Mouse (Mus musculus) adrenal gland, postnatal 25 days (tissue): ENCODE data around the gene Zfp410. TPM values are rescaled to one million over a fixed set of nuclear protein-coding genes. Genes with fewer than 3 reads are reported as not detected.
"Not testable (repeated sequence)": the region's sequence is repeated elsewhere in the genome, so short reads cannot be mapped to it uniquely, and the experiment has no call there.

Experiments
- DNase-seq: peaks from one replicate; pipeline ENCODE4 v3.0.0; 2021; ENCODE audit warnings: mixed read lengths
- long read RNA-seq: library from polyadenylated mRNA; stranded (forward); transcript quantifications from one replicate; pipeline ENCODE4 v2.0.0, GENCODE M21; 2021
- total RNA-seq: library from RNA; stranded (reverse); gene quantifications from 2 replicates; pipeline ENCODE4 v1.2.3, GENCODE M21; 2021

Gene Zfp410
- 41.4 and 42.0 TPM in 2 replicates for total RNA-seq
- long read RNA-seq, transcript Zfp410-201 (12 exons, 2,597 nt) = major isoform, 37 of 57 reads
- long read RNA-seq, partial matches to known transcripts = 1 of 57 reads
- long read RNA-seq, other reads (novel, unspliced or antisense) = 19 of 57 reads

DNA sequence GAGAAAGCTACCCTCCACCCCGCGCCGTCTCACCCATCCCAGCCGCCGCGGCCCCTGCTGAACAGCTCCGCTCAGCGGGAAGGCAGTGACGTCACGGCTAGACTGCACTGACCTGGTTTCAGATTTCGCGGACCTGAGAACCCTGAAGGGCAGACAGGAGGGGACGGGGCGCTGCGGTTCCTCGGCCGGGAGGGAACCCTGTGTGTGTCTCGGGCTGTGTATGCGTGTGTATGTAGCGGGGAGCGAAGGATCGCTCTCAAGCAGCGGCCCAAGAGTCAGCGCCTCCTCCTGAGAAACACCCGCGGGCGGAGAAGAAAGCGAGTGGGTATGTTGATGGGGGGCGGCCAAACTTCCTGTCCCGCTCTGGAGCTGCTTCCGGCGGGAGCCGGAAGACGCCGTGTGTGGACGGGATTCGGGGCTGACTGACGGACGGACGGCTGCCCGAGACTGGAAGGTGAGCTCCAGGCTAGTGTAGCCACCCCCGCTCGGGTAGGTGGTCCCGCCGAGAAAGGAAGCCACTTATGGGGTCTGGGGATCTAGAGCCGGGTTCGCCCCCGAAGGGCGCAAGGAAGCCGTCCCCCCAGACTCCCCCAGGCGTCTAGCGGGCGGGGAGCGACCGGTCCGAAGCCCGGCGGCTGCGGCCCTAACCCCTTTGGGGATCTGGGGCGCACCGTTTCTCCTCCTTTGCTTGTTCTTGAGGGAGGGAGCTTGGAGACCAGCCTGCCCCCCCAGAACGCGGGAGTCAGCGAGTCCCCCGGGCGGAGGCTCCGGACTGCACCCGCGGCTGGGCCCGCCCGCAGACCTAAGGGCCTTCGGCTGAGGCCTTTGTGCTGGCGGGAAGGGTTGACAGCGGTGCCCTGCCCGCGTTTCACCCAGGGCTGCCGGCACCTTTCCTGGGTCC lies at the start of gene Zfp410:
TSS of gene Zfp410 (plus strand) at position 132 of the 901 bp plus-strand sequence.
- DNase-seq = peak; percentile 86

DNA sequence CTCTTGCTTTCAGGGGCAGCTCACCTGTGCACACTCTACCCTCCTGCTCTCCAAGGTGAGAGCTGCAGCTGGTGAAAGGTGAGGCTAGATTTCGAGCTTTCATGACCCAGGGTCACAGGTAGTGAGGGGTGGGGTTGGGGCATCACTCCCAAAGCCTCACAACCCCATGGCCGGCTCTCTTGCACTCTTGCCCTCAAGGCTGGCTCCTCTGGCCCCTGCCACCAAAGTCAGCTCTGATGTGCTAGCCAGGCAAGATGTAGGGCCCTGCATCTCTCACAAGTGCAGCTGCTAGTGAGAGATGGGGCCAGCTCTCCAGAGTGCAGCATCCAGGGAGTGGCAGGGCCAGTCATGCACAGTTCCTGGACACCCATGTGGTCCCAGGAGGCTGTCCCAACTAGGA lies 49.4 kb upstream of the Zfp410 start:
- no peak for DNase-seq

DNA sequence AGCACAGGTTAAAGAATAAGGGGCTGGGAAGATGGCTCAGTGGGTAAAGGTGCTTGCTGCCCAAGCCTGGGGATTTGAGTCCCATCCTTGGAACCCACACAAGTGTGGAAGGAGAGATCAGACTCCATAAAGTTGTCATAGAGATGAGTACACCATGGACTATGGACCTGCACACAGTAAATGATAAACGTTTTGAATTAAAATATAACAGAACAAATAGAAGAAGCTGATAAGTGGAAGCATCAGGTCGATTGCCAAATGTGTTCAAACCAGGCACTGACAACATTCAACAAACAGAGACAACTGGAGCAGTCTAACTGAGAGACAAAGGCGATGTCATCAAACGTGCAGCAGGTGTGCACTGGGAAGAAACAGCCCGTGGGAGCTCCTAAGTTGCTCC lies 43.3 kb upstream of the Zfp410 start:
- no peak for DNase-seq

DNA sequence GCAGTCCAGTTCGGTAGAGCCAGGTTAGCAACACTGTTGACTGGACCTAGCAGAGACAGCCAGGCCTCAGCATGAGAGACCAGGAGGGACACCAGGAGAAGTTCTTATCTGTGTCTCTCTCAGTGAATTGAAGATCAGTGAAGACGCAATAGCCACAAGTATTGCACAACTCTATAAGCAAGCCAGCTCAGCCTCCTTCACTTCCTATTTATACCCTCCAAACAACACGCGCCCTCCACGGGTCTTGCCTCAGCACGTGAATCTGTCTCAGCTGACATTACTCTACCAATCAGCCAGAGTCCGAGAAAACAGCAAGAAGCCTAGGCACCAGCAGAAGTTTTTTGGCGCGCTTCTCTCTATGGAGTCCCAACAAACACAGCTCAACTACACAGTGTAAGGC lies 41.4 kb upstream of the Zfp410 start:
- DNase-seq = no peak

DNA sequence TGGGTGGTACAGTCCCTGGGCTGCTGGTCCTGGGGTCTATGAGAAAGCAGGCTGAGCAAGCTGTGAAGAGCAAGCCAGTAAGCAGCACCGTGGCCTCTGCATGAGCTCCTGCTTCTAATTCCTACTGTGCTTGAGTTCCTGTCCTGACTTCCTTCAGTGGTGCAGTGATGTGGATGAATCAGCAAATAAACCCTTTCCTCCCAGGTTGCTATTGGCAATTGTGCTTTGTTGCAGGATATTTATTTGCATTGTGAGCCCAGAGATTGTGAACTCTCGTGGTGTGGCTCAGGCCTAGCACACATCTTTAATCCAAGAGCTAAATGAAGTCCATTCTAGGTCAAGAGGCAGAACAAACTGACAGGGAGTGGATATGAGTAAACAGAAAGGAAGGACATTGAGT lies 40.4 kb upstream of the Zfp410 start:
- no peak for DNase-seq

DNA sequence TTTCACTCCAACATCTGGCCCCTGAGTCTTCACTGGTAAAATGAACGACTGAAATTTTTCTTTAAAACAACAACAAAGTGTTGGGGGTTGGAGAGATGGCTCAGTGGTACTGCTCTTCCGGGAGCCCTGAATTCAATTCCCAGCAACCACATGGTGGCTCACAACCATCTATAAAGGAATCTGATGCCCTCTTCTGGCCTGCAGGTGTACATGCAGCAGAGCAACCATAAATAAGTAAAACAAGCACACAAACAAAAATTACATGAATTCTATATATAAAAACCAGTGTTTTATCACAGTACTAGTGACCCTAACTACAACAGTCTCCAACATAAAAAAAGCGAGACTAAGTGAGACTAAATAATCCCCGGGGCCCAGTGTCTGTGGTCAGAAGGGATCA lies 39.9 kb upstream of the Zfp410 start:
- no peak for DNase-seq

DNA sequence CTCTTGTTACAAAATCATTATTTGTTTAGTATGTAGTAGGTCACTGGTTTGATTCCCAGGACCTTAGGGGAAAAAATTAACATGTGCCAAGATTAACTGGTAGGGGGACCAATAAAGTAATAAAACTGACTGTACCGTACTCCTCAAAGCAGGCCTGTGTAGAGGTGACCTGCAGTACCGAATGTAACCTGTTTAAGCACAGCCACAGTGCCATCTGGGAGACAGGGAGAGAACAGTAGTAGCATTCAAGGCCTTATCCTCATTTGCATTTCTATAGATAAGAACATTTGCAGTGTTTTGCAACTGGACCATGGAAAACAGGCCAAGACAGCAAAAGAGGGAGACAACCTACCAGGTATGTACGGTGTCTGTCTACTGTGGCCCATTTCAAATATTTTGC lies 38.8 kb upstream of the Zfp410 start:
- DNase-seq = no peak

DNA sequence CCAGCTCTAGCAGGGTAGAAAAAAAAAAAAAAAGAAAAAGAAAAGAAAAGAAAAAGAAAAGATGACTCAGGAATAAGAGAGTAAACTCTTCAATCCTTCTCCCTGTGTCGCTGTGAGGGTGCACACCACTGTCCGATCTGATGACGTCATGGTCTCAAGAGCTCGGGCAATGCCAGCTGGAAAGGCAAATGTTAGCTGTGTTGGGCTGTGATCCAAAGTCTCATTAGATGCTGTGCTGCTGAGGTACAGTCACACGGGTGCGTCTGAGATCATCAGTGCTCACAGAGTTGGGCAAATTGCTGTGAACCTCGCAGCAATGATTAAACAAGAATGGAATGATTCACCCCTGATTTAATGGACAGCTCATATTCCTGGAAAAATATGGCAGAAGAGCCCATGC lies 37.8 kb upstream of the Zfp410 start:
- peak; percentile 25 for DNase-seq

DNA sequence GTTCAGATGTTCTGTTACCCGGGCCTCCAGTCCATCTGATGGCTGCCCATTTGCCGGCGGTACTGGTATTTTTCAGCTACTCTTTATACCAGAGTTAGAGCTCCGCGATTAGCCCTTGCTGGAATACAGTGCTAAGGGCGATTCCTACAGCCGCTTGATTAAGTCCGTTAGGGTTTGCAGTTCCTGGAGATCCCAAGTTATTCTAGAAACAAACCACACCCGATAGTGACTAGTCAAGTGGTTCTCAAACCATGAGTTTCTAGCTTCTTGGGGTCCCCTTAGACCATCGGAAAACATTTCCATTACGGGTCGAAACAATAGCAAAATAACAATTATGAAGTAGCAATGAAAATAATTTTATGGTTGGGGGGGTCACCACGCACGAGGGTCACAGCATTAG lies 32.3 kb upstream of the Zfp410 start:
- no peak for DNase-seq

DNA sequence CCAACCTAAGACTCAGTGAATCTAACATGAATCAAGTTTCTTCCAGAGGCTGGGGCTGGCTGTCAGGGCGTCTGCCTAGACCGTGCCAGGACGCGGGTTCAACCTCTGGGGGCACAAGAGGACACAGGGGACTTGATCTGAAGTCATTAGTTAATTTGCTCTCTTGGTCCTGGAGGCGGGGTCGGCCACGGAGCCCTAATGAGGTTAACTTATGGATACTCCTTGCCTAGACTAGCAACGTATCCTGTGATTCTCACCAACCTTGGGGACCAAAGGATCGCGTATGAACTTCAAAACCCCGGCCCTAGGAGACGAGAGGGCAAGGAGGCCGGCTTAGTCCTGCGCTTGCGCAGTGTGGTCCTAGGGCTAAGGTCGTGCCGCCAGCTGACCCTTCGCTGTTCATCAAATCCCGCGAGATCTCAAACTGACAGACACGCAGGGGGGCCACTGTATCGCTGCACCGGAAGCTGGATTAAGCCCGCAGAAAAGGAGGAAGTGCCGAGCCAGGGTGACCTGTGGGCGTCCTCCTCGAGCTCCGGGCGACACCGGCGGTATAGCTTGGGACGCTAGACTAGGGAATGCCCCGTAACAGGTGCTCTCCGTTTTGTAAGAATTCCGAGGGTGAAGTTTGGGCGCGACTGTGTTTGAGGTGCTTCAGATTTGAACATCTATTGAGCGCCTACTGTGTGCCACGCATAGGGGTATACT lies 31.6 kb upstream of the Zfp410 start, which contains the start of gene Ptgr2:
TSS of gene Ptgr2 (plus strand) at position 348 of the 708 bp plus-strand sequence.
- peak; percentile 91 for DNase-seq

DNA sequence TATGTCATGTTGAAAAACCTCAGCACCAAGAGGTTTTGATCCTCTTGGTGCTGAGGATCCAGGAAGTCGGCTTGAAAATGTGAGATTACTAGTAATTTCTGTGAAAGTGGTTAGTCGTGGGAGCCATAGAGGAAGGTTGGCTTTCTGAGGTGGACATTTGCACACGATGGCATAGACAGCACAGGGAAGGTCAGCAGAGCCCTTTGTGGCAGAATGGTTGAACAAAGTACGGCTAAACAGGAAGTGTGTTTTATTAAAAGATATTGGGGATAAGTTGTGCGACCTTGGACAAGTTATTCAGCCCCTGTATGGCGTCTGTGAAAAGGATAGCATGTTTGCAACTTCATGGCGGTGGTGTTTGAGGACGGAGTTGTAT lies 31.1 kb upstream of the Zfp410 start:
- DNase-seq = no peak

DNA sequence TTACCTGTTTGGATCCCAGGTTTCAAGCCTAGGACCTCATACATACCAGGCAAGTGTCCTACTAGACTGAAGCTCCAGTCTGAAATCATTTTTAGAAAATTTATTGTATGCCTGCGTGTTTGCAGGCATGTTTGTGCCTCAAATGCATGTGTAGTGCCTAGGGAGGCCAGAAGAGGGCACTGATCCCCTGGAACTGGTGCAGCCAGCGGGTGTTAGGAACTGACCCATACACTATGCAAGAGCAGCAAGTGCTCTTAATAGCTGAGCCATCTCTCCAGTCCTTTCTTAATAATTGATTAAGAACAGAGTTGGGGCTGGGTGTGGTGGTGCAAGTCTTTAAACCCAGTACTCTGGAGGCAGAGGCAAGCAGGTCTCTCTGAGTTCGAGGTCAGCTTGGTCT lies 28.2 kb upstream of the Zfp410 start:
- DNase-seq = peak; percentile 59

DNA sequence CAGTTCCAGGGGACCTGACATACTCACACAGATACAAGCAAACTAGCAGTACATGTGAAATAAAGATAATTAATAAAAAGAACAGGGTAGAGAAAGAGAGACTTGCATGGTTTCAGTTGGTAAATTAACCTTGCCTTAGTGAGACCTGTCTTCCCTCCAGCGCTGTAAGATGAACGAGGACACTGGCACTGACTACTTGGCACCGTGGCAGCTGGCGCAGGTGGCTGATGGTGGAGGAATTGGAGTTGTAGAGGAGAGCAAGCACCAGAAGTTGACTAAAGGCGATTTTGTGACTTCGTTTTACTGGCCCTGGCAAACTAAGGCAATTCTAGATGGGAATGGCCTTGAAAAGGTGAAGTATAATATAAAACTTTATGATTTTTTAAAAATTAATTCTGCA lies 18.8 kb upstream of the Zfp410 start:
- DNase-seq = no peak

DNA sequence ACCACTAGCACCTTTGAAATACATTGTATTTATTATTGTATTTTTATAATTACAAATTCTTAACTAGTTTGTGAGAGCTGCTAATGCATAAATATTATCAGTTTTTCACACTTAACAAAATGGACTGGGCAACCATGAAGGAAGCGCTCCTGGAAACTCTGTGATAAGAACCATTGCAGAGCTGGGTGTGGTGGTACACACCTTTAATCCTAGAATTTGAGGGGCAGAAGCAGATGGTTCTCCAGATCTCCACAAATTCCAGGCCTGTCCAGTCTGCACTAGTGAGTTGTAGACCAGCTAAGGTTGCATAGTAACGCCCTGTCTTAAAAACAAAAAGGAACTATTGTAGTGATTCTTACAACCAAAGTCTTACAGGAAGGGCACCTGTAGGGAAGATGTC lies 17.4 kb upstream of the Zfp410 start:
- no peak for DNase-seq

DNA sequence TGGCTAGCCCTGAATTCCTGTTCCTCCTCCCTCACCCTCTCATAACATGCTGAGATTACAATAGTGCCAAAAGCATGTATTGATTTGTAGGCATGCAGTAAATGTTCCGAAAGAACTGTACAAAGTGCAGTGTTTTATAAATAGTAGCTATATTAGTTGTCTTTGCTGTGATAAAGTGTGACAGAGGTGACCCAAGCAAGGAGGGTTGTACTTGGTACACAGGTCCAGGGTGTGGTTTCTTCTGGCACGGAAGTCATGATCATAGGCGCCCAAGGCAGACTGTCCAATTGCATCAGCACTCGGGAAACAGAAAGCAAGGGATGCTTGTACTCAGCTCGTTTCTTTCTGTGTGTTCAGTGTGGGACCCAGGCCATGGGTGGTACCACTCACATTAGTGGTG lies 12.6 kb upstream of the Zfp410 start:
- DNase-seq = no peak

DNA sequence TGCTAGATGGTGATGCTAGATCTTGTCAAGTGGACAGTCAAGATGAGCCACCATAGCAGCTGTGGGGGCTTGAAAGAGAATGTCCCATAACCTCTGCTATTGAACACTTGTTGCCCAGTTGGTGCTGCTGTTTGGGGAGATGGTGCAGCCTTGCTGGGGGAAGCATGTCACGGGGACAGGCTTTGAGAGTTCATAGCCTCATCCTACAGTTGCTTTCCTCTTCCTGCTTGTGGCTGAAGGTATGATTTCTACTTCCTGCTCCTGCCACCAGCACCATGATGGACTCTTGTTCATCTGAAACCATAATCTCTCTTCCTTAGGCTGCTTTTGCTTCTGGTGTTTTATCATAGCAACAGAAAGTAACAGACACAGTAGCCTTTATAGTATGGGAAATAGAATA lies 12.1 kb upstream of the Zfp410 start:
- DNase-seq = no peak

DNA sequence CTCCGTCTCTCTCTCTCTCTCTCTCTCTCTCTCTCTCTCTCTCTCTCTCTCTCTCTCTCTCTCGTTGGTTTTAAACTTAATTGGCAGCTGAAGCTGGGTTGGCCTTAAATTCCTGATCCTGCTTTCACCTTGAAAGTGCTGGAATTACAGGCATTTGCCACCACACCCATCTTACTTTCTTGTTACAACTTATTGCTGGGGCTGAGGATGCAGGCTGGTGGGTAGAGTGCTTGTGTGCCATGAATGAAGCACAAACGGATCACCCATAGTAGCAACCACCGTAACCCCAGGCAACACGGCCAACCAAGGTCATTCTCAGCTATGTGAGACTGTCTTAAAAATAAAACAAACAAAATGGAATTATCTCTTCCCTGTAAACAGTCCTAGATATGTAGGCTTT lies 5.3 kb upstream of the Zfp410 start:
- DNase-seq = no peak

DNA sequence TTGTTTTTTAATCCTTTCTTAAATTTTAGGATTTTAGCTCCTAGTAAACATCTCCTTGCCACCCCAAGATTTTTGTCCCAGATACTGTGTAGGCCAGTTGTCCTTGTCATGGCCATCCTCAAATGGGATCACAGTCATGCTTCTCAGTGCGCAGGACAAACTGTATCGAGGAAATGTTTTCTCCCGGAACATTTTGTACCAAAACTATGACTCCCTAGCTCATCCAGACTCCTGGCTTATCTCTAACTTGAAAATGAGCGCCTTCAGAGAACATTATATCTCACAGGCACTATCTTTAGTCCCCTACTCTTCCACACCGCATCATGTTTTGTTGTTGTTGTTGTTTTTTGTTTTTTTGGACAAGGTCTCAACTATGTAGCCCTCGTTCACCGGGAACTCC lies 646 bp upstream of the Zfp410 start:
- no peak for DNase-seq

DNA sequence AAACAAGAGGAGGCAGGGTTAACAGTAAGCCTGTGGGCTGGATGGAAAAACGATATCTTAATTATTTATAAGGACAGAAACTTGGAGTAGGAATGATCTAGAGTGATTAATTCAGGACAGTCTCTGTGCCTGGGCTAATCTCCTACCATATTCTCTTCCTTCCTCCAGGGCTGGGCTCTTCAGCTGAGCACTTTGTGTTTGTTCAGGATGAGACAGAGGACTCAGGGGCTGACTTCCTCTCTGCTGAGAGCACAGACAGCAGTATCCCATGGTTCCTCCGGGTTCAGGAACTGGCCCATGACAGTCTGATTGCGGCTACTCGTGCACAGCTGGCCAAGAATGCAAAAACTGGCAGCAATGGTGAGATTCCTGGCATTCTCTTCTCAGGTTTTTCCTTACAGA lies 10.5 kb downstream of the Zfp410 start:
- DNase-seq = no peak

DNA sequence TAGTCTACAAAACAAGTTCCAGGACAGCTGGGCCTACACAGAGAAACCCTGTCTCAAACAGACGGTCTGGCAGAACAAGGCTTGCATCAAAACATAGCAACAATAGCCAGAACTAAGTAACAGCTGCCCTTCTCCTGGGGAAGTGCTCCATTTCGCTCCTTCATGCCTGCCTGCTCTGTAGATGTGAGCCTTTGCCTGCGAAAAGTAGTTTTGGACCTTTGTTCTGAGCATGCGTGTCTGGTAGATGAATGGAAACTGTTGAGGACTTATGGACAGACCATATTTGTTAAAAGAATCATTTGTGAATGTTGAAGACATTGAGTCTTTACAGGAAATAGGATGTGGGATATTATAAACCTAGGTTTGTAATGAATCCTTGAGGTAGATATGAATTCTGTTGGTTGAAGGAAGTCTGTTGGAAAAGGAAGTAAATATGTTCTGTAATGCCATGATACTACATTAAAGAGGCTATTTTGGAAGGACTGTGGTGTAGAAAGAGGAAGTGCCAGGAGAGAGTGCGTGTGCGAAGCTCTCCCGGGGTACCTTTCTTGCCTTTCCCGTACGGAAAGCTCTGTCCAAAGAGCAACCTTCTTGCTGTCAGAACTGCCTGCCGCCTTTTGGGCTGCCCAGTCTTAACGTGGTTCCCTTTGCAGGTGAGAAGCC lies 20.4 kb downstream of the Zfp410 start:
- DNase-seq = no peak

DNA sequence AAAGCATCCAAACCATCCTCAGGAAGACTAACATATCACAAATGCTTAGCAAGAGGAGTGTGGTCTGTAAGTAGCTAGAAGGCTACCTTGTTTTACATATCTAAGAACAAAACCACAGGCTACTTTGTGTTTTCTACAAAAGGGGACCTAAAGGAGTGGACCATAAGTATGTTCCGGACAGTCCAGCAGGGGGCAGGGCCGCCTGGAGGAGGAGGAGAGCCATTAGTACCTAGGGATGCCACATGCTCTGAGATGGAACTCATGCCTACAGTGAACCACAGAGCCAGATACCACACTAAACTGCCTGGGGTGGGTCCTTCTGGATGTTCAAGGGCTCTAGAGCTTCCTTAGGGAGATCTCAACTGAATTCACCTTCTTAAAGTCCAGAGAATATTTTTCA lies 30.5 kb downstream of the Zfp410 start:
- peak; percentile 53 for DNase-seq

DNA sequence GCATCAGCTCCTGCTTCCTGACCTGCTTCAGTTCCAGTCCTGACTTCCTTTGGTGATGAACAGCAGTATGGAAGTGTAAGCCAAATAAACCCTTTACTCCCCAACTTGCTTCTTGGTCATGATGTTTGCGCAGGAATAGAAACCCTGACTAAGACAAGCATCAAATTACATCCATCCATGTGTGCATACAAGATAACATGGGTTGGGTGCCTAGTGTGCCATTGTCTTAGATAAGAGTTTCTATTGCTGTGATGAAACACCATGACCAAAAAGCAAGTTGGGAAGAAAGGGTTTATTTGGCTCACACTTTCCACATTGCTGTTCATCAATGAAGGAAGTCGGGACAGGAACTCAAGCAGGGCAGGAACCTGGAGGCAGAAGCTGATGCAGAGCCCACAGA lies 42.0 kb downstream of the Zfp410 start:
- DNase-seq = not testable (repeated sequence)
